20 mouse cellular contexts compared by ENCODE assay signal in the genomic region with DNA sequence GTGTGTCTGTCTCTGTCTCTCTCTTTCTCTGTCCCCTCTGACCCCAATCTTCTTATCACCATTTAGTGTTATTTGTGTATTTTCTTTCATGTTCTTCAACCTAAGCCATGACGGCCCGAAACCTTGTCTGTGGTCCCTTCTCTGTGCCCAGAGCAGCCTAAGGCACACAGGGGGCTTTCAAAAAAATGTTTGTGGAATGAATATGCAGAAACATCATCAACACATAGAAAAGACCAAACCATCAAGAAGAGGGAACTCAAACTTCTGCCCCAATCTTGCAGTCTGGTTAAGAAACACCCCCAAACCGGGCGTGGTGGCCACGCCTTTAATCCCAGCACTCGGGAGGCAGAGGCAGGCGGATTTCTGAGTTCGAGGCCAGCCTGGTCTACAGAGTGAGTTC. TPM values are rescaled to one million over a fixed set of nuclear protein-coding genes. Genes with fewer than 3 reads are reported as not detected.
DNase-seq lines count a peak whose midpoint lies in the region; ATAC-seq lines count a peak whose summit lies in the region.
"Had no signal": no experiment of that assay in that cellular context is flagged by ENCODE, and none has a peak within 500 bp of the region (broad histone marks: within the 10 kb centered on the region; RNA-seq: fewer than 3 reads in every experiment).

No protein-coding gene starts in this region.

- WGBS in hindbrain, embryonic 13.5 days = 73% methylated on average over 8 of the region's 8 CpGs
- 78% methylated on average over 8 of the region's 8 CpGs for WGBS in hindbrain, embryonic 16.5 days
- 72% methylated on average over 8 of the region's 8 CpGs for WGBS in limb, embryonic 10.5 days

- 0 out of 2 replicates have a peak overlapping the region, but pooled peaks have one; percentile 2 for H3K27ac ChIP-seq in hindbrain, embryonic 13.5 days
- no peak overlapping the region for H3K27ac ChIP-seq in hindbrain, embryonic 16.5 days (ENCODE audit: low read depth, low read length)
- H3K27ac ChIP-seq in limb, embryonic 10.5 days = peak overlapping the region; percentile 50
- H3K27ac ChIP-seq: liver, embryonic 15.5 days; macrophage; stomach, embryonic 15.5 days had no signal

- H3K4me2 ChIP-seq in hindbrain, embryonic 13.5 days = no peak overlapping the region
- H3K4me2 ChIP-seq in hindbrain, embryonic 16.5 days (ENCODE audit: low read length) = no peak overlapping the region
- H3K4me2 ChIP-seq: heart, embryonic 12.5 days; liver, embryonic 15.5 days; stomach, embryonic 15.5 days had no signal

- H3K27me3 ChIP-seq in hindbrain, embryonic 13.5 days = no peaks in the 10 kb centered on the region
- no peaks in the 10 kb centered on the region for H3K27me3 ChIP-seq in hindbrain, embryonic 16.5 days (replicated peaks; ENCODE audit: control insufficient read depth, insufficient read depth, low read length)
- no peaks in the 10 kb centered on the region for H3K27me3 ChIP-seq in limb, embryonic 10.5 days (ENCODE audit: low read depth, poor library complexity, severe bottlenecking)
- H3K27me3 ChIP-seq: heart, embryonic 12.5 days; stomach, embryonic 15.5 days had no signal

- H3K36me3 ChIP-seq in hindbrain, embryonic 13.5 days = peaks cover 19% of the 10 kb centered on the region
- H3K36me3 ChIP-seq in hindbrain, embryonic 16.5 days (ENCODE audit: control insufficient read depth, insufficient read depth, low read length) = 0 out of 2 replicates have a peak, but pooled peaks cover 3% of the 10 kb centered on the region
- peaks cover 29% of the 10 kb centered on the region for H3K36me3 ChIP-seq in limb, embryonic 10.5 days
- H3K36me3 ChIP-seq: heart, embryonic 12.5 days; liver, embryonic 15.5 days had no signal

- H3K4me1 ChIP-seq in hindbrain, embryonic 13.5 days (replicated peaks) = peaks cover 85% of the 10 kb centered on the region
- peaks cover 16% of the 10 kb centered on the region for H3K4me1 ChIP-seq in hindbrain, embryonic 16.5 days (ENCODE audit: control insufficient read depth, insufficient read depth, low read depth, low read length)
- peaks cover 36% of the 10 kb centered on the region for H3K4me1 ChIP-seq in limb, embryonic 10.5 days
- H3K4me1 ChIP-seq: liver, embryonic 15.5 days; stomach, embryonic 15.5 days had no signal

- no peak overlapping the region for H3K4me3 ChIP-seq in hindbrain, embryonic 13.5 days
- H3K4me3 ChIP-seq in hindbrain, embryonic 16.5 days (ENCODE audit: low read length) = no peak overlapping the region
- H3K4me3 ChIP-seq in limb, embryonic 10.5 days = no peak overlapping the region
- H3K4me3 ChIP-seq: erythroblast, embryonic 14.5 days; gastrocnemius, adult 2 months; heart, embryonic 12.5 days; liver, embryonic 15.5 days; stomach, embryonic 15.5 days had no signal

- no peak overlapping the region for H3K9ac ChIP-seq in hindbrain, embryonic 13.5 days
- no peak overlapping the region for H3K9ac ChIP-seq in hindbrain, embryonic 16.5 days (ENCODE audit: low read depth, low read length)
- H3K9ac ChIP-seq: heart, embryonic 12.5 days; liver, embryonic 15.5 days; stomach, embryonic 15.5 days had no signal

- no peaks in the 10 kb centered on the region for H3K9me3 ChIP-seq in hindbrain, embryonic 13.5 days
- H3K9me3 ChIP-seq in hindbrain, embryonic 16.5 days (ENCODE audit: control insufficient read depth, low read length) = no peaks in the 10 kb centered on the region
- H3K9me3 ChIP-seq in limb, embryonic 10.5 days (replicated peaks) = no peaks in the 10 kb centered on the region
- H3K9me3 ChIP-seq: heart, embryonic 12.5 days; liver, embryonic 15.5 days; stomach, embryonic 15.5 days had no signal

- ATAC-seq in hindbrain, embryonic 13.5 days (ENCODE audit: low FRiP score) = no peak
- no peak for ATAC-seq in hindbrain, embryonic 16.5 days

- DNase-seq in cerebellum, adult 8-10 months = peak; percentile 11
- DNase-seq in cerebellum, postnatal 36 days = no peak
- peak; percentile 54 for DNase-seq in ES-CJ7 (ENCODE audit: low read depth, low spot score)
- DNase-seq in limb, embryonic 10.5 days (ENCODE audit: low spot score) = no peak
- no peak for DNase-seq in adrenal gland, postnatal 4 days (ENCODE audit: low spot score in 2 of 2)
- no peak for DNase-seq in heart, postnatal 4 days
- DNase-seq: adrenal gland, adult 2 months; gastrocnemius, adult 2 months; heart, postnatal 14 days; kidney, adult 18-20 months; kidney, postnatal 10 days; left cerebral cortex, postnatal 4 days; thymus, adult 18-20 months had no signal

RNA-seq across cellular contexts. Expression of a gene that starts 9.7 kb away (rescaled TPM):
- polyA plus RNA-seq in hindbrain, embryonic 13.5 days (2015; fragmentation: Nextera tagmentation; extraction: Ambion mirVana) = 50.9 TPM in 2 replicates
- polyA plus RNA-seq in hindbrain, embryonic 16.5 days (2015; fragmentation: Nextera tagmentation; extraction: Ambion mirVana) = 28.0 and 33.2 TPM in 2 replicates
- 5.6 and 7.6 TPM in 2 replicates for polyA plus RNA-seq in limb, embryonic 10.5 days (2016; fragmentation: Nextera tagmentation; extraction: Ambion mirVana)
- total RNA-seq in adrenal gland, postnatal 4 days (2021) = 10 to 100 TPM; 20.5 to 21.7 TPM
- 1 to 10 TPM; 4.9 to 5.4 TPM for total RNA-seq in heart, postnatal 4 days (2021)
- polyA plus RNA-seq: erythroblast, embryonic 14.5 days; macrophage had no signal

Comparison
In these comparisons a context has a peak if more than half of its experiments do, and no peak if none do; other contexts are left out.
1. DNase-seq: peak in cerebellum, adult 8-10 months (single experiment) and ES-CJ7 (single experiment); none in cerebellum, postnatal 36 days (0 of 2), limb, embryonic 10.5 days (single experiment), adrenal gland, postnatal 4 days (0 of 2) and heart, postnatal 4 days (single experiment).